Mouse (Mus musculus): ENCODE results near the gene Dscaml1.

- TF ChIP-seq CTCF (IDR thresholded peaks at IDR 0.05; ENCODE audit: control insufficient read depth, insufficient read depth, insufficient replicate concordance, low read depth, low read length) (no peak), POLR2A (IDR thresholded peaks at IDR 0.05; ENCODE audit: control insufficient read depth, low read depth, low read length) (no peak)
Measured at GRCm38 (mm10) chr9:45433119-45433518, 6.7 kb downstream of the Dscaml1 start.
